Mouse (Mus musculus): ENCODE measurements at regions not wholly inside any gene's neighbourhood (a gene's known extent, or its start where the extent isn't known, plus 50 kb on each side); places are given as distances from the start of the nearest gene placed in this dataset.

- no peak overlapping the region for H3K4me3 ChIP-seq (ENCODE audit: insufficient read depth, low read depth, low read length)
- no peak overlapping the region for H3K27ac ChIP-seq (replicated peaks; ENCODE audit: low read depth, low read length)
- no peaks in the 10 kb centered on the region for H3K4me1 ChIP-seq (ENCODE audit: control insufficient read depth, insufficient read depth, insufficient read length, low read length)
These were observed 479.2 kb upstream of the Fam19a5 start for GRCm38 (mm10) chr15:87064890-87065289.

DNA sequence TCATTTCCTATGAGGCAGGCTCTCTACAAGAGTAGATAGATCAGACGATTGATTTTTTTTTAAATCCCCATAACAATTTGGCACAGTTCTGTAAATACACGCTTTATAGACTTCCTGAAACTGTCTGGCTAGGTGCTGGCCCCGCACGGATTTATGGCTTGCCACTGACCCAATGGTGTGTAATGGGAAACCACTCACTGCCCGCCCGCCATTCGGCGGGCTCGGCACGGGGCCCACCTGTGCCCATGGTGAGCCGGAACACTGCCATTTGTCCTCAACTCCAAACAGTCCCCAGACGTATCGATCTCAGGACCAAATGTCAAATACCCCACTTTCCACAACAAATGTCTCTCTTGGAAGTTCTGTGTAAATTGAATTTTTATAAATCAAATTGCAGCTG, 475.8 kb upstream of the Fam19a5 start:
- Histone ChIP-seq H3K4me3 (ENCODE audit: insufficient read depth, low read depth, low read length) (no peak overlapping the region), H3K4me1 (ENCODE audit: control insufficient read depth, insufficient read depth, insufficient read length, low read length) (no peaks in the 10 kb centered on the region), H3K27ac (replicated peaks; ENCODE audit: low read depth, low read length) (no peak overlapping the region)

- H3K4me3 ChIP-seq (ENCODE audit: insufficient read depth, low read depth, low read length): no peak overlapping the region
These were observed 469.5 kb upstream of the Fam19a5 start for GRCm38 (mm10) chr15:87074559-87074958.

GRCm38 (mm10) chr15:87089827-87090226, 454.3 kb upstream of the Fam19a5 start:
- Histone ChIP-seq H3K27ac (replicated peaks; ENCODE audit: low read depth, low read length) (no peak overlapping the region), H3K4me3 (ENCODE audit: insufficient read depth, low read depth, low read length) (no peak overlapping the region), H3K4me1 (ENCODE audit: control insufficient read depth, insufficient read depth, insufficient read length, low read length) (no peaks in the 10 kb centered on the region)

More at GRCm38 (mm10) chr15:87074559-87074958, 469.5 kb upstream of the Fam19a5 start:
- Histone ChIP-seq H3K27ac (replicated peaks; ENCODE audit: low read depth, low read length) (no peak overlapping the region), H3K4me1 (ENCODE audit: control insufficient read depth, insufficient read depth, insufficient read length, low read length) (no peaks in the 10 kb centered on the region)

DNA sequence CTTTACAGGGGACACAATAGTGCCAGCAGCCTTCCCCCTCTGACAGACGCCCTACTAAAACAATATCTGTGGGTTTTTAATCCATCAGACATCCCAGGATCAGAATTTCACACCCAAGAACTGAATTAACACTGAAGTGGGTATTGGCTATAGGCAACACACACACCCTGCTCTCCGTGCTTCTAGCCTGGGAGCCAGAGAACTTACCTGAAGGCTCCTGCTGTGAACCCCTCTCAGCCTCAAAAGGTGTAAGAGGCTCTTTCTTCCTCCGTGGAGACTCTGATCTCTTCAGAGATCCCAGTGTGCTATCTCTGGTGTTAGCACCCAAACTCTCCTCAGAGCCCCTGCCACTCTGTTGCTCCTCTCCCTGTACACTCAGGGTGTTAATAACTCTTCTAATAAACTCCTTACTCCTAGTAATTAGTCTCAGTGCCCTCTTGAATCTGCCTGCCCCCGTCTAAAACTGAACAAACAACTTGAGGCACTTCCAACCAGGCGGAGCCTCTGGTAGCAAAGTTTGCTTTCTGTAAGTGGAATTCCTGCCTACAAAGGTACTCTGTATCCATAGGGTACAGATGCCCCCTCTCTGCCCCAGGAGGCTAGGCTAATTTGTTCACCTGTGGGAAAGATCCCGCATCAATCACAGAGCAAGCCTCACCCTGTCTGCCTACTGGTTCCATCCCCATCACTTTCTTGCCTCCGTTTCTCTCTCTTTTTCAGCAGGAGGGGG, 452.9 kb upstream of the Fam19a5 start:
- Histone ChIP-seq H3K27ac (replicated peaks; ENCODE audit: low read depth, low read length) (no peak overlapping the region), H3K4me3 (ENCODE audit: insufficient read depth, low read depth, low read length) (no peak overlapping the region), H3K4me1 (ENCODE audit: control insufficient read depth, insufficient read depth, insufficient read length, low read length) (no peaks in the 10 kb centered on the region)

- Histone ChIP-seq H3K27ac (replicated peaks; ENCODE audit: low read depth, low read length) (no peak overlapping the region), H3K4me1 (ENCODE audit: control insufficient read depth, insufficient read depth, insufficient read length, low read length) (no peaks in the 10 kb centered on the region), H3K4me3 (ENCODE audit: insufficient read depth, low read depth, low read length) (no peak overlapping the region)
These were observed 446.9 kb upstream of the Fam19a5 start for GRCm38 (mm10) chr15:87097206-87097605.

DNA sequence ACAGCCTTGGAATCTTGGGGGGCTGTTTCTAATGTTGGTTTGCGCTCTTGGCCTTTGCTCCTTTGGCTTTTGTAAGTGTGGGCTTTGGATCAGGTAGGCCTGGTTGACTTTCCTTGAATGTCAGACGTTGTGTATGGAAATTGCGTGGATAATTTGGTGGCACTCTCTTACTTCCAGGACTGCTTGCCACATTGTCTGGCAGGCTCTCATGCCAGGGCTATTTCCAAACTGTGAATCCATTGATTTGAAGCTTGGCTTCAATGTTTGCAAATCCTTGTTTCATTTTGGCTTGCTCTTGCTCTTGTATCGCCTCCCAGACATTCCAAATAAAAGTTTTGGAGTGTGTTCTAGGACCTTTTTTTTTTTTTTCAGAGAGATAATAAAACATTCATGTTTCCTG, 443.0 kb upstream of the Fam19a5 start:
- H3K27ac ChIP-seq (replicated peaks; ENCODE audit: low read depth, low read length): no peak overlapping the region
- no peaks in the 10 kb centered on the region for H3K4me1 ChIP-seq (ENCODE audit: control insufficient read depth, insufficient read depth, insufficient read length, low read length)
- H3K4me3 ChIP-seq (ENCODE audit: insufficient read depth, low read depth, low read length): no peak overlapping the region

GRCm38 (mm10) chr15:87102211-87102610, 441.9 kb upstream of the Fam19a5 start:
- Histone ChIP-seq H3K27ac (replicated peaks; ENCODE audit: low read depth, low read length) (no peak overlapping the region), H3K4me1 (ENCODE audit: control insufficient read depth, insufficient read depth, insufficient read length, low read length) (no peaks in the 10 kb centered on the region), H3K4me3 (ENCODE audit: insufficient read depth, low read depth, low read length) (no peak overlapping the region)

DNA sequence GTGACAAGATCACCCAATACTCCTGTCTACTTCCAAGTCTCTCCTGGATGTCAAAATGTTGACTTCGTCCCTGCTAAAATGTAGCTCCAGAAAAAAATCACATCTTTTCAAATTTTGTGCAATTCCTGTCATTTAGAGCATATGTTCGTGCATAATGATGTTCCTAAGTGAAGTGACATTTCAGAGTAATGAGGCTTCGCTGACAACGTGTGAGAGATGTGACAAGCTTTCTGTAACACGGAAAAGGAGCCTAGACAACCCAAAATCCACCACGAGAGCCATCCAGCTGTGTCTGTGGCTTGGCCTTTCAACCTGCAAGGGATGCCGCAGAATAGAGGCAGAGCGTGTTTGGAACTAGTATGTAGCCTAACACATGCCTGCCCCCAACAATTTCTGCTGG, 438.1 kb upstream of the Fam19a5 start:
- Histone ChIP-seq H3K4me3 (ENCODE audit: insufficient read depth, low read depth, low read length) (no peak overlapping the region), H3K27ac (replicated peaks; ENCODE audit: low read depth, low read length) (no peak overlapping the region), H3K4me1 (ENCODE audit: control insufficient read depth, insufficient read depth, insufficient read length, low read length) (no peaks in the 10 kb centered on the region)

DNA sequence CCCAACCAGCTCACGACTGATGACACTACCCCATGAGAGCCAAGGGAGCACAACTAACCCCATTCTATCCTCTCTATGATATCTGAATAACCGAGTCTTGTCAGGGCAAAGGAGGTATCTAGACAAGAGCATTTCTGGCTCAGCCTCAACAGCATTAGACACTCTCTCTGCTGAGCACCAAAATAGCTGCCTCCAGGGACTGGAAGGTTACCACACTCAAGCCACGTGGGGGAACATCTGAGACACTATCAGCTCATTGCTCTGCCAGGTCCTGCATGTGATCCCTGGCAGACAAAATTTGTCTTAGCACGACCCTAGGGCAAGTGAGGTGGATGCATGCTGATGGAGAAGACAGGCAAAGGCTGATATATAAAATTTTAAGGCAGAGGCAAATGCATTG, 436.4 kb upstream of the Fam19a5 start:
- Histone ChIP-seq H3K4me3 (ENCODE audit: insufficient read depth, low read depth, low read length) (no peak overlapping the region), H3K4me1 (ENCODE audit: control insufficient read depth, insufficient read depth, insufficient read length, low read length) (no peaks in the 10 kb centered on the region), H3K27ac (replicated peaks; ENCODE audit: low read depth, low read length) (no peak overlapping the region)

DNA sequence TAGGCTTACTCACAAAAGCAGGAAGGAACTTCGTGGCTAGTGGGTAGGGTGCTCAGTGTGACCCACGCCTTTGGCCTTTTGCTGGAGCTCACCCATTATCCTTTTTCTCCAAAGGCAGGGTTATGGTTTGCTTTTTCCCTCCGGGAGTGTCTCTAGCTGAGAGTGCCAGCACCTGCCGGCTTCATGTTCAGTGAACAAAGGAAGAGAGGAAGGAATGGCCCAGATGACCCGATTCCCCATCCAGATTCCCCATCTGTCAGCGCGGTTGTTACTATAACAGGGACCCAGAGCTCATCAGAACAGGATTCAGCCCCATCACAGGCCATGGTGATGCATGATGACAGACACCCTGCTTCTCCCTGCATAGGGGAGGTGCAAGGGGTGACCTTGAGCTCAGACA, 435.7 kb upstream of the Fam19a5 start:
- Histone ChIP-seq H3K4me1 (ENCODE audit: control insufficient read depth, insufficient read depth, insufficient read length, low read length) (no peaks in the 10 kb centered on the region), H3K4me3 (ENCODE audit: insufficient read depth, low read depth, low read length) (no peak overlapping the region), H3K27ac (replicated peaks; ENCODE audit: low read depth, low read length) (no peak overlapping the region)

- Histone ChIP-seq H3K4me1 (ENCODE audit: control insufficient read depth, insufficient read depth, insufficient read length, low read length) (no peaks in the 10 kb centered on the region), H3K4me3 (ENCODE audit: insufficient read depth, low read depth, low read length) (no peak overlapping the region), H3K27ac (replicated peaks; ENCODE audit: low read depth, low read length) (no peak overlapping the region)
These were observed 421.4 kb upstream of the Fam19a5 start for GRCm38 (mm10) chr15:87122656-87123055.

DNA sequence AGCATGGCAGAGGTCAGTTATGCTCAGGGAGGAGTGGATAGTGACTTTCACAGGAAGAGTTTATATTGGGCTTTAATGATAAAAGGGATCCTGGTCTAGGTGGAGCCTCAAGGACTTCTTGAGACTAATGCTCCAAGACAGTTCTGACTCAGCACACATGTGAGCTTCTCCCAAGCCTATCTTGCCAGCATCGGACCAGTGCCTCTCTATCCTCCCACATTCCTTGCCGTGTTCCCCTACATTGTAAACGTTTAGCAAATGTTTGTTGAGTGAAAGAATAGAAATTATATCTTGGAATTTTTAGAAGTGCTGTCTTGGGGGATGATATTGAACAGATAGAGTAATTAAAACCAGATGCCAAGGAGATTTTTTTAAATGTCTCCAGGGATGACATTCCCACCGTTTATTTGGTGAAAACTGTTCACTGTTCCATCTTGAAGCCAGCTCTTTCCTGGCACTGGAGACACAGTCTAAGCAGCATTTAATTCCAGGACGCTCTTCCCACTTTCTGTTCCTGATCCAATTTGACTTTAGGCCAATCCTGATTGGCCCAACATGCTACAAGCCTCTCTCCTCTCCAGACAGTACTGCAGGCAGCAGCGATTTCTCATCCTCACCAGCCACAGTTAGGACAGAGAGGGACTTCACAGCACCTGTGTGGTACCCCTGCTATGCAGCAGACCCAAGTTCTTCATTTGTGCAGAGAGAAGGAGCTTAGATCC, 418.5 kb upstream of the Fam19a5 start:
- H3K27ac ChIP-seq (replicated peaks; ENCODE audit: low read depth, low read length): no peak overlapping the region
- H3K4me1 ChIP-seq (ENCODE audit: control insufficient read depth, insufficient read depth, insufficient read length, low read length): no peaks in the 10 kb centered on the region

DNA sequence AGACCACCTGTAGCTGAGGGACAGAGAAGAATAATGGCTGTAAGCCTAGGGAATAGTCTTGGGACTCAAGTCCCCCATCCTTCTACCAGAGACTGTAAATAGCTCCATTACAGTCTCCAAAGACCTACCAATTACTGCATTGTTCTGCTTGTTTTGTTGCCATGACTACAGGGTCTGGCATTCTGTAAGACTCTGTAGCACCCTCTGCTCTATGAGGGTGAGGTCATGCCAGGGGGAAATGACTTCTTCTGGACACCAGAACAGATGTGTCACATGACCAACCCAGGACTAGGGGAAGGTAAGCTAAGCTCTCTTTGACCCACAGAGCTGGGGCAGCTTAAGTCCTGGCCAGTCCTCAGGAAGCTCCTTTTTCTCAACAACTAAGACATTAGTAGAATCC, 405.2 kb upstream of the Fam19a5 start:
- Histone ChIP-seq H3K4me1 (ENCODE audit: control insufficient read depth, insufficient read depth, insufficient read length, low read length) (no peaks in the 10 kb centered on the region), H3K4me3 (ENCODE audit: insufficient read depth, low read depth, low read length) (no peak overlapping the region), H3K27ac (replicated peaks; ENCODE audit: low read depth, low read length) (no peak overlapping the region)

More for the DNA sequence above, 418.5 kb upstream of the Fam19a5 start:
- H3K4me3 ChIP-seq (ENCODE audit: insufficient read depth, low read depth, low read length): no peak overlapping the region

- H3K27ac ChIP-seq (replicated peaks; ENCODE audit: low read depth, low read length): no peak overlapping the region
- H3K4me1 ChIP-seq (ENCODE audit: control insufficient read depth, insufficient read depth, insufficient read length, low read length): no peaks in the 10 kb centered on the region
- no peak overlapping the region for H3K4me3 ChIP-seq (ENCODE audit: insufficient read depth, low read depth, low read length)
These were observed 375.0 kb upstream of the Fam19a5 start for GRCm38 (mm10) chr15:87169136-87169535.

GRCm38 (mm10) chr15:87170890-87171289, 373.2 kb upstream of the Fam19a5 start:
- Histone ChIP-seq H3K4me1 (ENCODE audit: control insufficient read depth, insufficient read depth, insufficient read length, low read length) (no peaks in the 10 kb centered on the region), H3K27ac (replicated peaks; ENCODE audit: low read depth, low read length) (no peak overlapping the region)

More at GRCm38 (mm10) chr15:87170890-87171289, 373.2 kb upstream of the Fam19a5 start:
- H3K4me3 ChIP-seq (ENCODE audit: insufficient read depth, low read depth, low read length): no peak overlapping the region
